28 mouse cellular contexts compared by ENCODE assay signal in genomic region chr2:33672701-33673472, GRCm38 (mm10). TPM values are rescaled to one million over a fixed set of nuclear protein-coding genes. Genes with fewer than 3 reads are reported as not detected.
A peak's percentile ranks its signal among the peaks of the same experiment; 100 is the strongest.
DNase-seq lines count a peak whose midpoint lies in the region; ATAC-seq lines count a peak whose summit lies in the region.
"Had no signal": no experiment of that assay in that cellular context is flagged by ENCODE, and none has a peak within 500 bp of the region (broad histone marks: within the 10 kb centered on the region; RNA-seq: fewer than 3 reads in every experiment).

No protein-coding gene starts in this region.

- H3K9me3 ChIP-seq in forebrain, embryonic 15.5 days, result no peaks in the 10 kb centered on the region
- H3K9me3 ChIP-seq: embryonic facial prominence, embryonic 10.5 days; embryonic facial prominence, embryonic 13.5 days; forebrain, embryonic 12.5 days; heart, embryonic 12.5 days; heart, embryonic 15.5 days; hindbrain, embryonic 10.5 days; hindbrain, embryonic 13.5 days; intestine, embryonic 15.5 days had no signal

- no peak overlapping the region for H3K4me2 ChIP-seq in forebrain, embryonic 15.5 days (replicated peaks)
- H3K4me2 ChIP-seq: embryonic facial prominence, embryonic 13.5 days; forebrain, embryonic 12.5 days; heart, embryonic 12.5 days; heart, embryonic 15.5 days; hindbrain, embryonic 13.5 days; intestine, embryonic 15.5 days had no signal

- ATAC-seq in forebrain, embryonic 15.5 days (replicated peaks), result no peak
- ATAC-seq: activated CD4-positive, CD25-positive, alpha-beta regulatory T cell, adult 4 months; forebrain, postnatal 0 days; hindbrain, embryonic 16.5 days; intestine, embryonic 15.5 days had no signal

- no peaks in the 10 kb centered on the region for H3K36me3 ChIP-seq in forebrain, embryonic 15.5 days
- H3K36me3 ChIP-seq: embryonic facial prominence, embryonic 10.5 days; embryonic facial prominence, embryonic 13.5 days; forebrain, embryonic 12.5 days; heart, embryonic 12.5 days; heart, embryonic 15.5 days; hindbrain, embryonic 10.5 days; hindbrain, embryonic 13.5 days; intestine, embryonic 15.5 days had no signal

- H3K27me3 ChIP-seq in forebrain, embryonic 15.5 days, result no peaks in the 10 kb centered on the region
- H3K27me3 ChIP-seq: embryonic facial prominence, embryonic 13.5 days; intestine, embryonic 15.5 days had no signal

- 79% methylated on average over 10 of the region's 10 CpGs for WGBS in forebrain, embryonic 15.5 days

- H3K9ac ChIP-seq in forebrain, embryonic 15.5 days (replicated peaks), result no peak overlapping the region
- H3K9ac ChIP-seq: embryonic facial prominence, embryonic 13.5 days; forebrain, embryonic 12.5 days; forebrain, postnatal 0 days; heart, embryonic 12.5 days; heart, embryonic 15.5 days; hindbrain, embryonic 13.5 days; intestine, embryonic 15.5 days had no signal

- H3K4me1 ChIP-seq in forebrain, embryonic 15.5 days, result no peaks in the 10 kb centered on the region
- H3K4me1 ChIP-seq: forebrain, embryonic 12.5 days; heart, embryonic 15.5 days; intestine, embryonic 15.5 days had no signal

- DNase-seq in adrenal gland, adult (ENCODE audit: inconsistent age in 2 of 2, low spot score in 1 of 2), result peak; percentile 37 to 80
- DNase-seq in adrenal gland, postnatal 4 days (ENCODE audit: low spot score in 2 of 2), result no peak
- peak; percentile 64 for DNase-seq in adrenal gland, adult 2 months
- DNase-seq in adrenal gland, postnatal 14 days, result peak; percentile 55
- DNase-seq in natural killer cell, adult 2 months (ENCODE audit: low spot score in 2 of 2), result no peak
- DNase-seq: cerebellum, adult 11-12 months; cerebellum, adult 8-10 months; cerebellum, postnatal 36 days; embryo, embryonic 11 days; forebrain, postnatal 0 days; gastrocnemius, postnatal 25 days; heart, postnatal 10 days; heart, postnatal 36 days; kidney, adult 18-20 months; kidney, adult 9 months had no signal

- no peak overlapping the region for H3K27ac ChIP-seq in forebrain, embryonic 15.5 days (replicated peaks)
- H3K27ac ChIP-seq: embryonic facial prominence, embryonic 10.5 days; embryonic facial prominence, embryonic 13.5 days; forebrain, embryonic 12.5 days; heart, embryonic 15.5 days; hindbrain, embryonic 10.5 days; hindbrain, embryonic 13.5 days; intestine, embryonic 15.5 days had no signal

- no peak overlapping the region for H3K4me3 ChIP-seq in forebrain, embryonic 15.5 days
- H3K4me3 ChIP-seq: embryonic facial prominence, embryonic 10.5 days; embryonic facial prominence, embryonic 13.5 days; erythroblast, embryonic 14.5 days; forebrain, embryonic 12.5 days; heart, embryonic 12.5 days; heart, embryonic 15.5 days; hindbrain, embryonic 10.5 days; hindbrain, embryonic 13.5 days; intestine, embryonic 15.5 days had no signal

RNA-seq across cellular contexts. Expression of gene Lmx1b, which starts 32.6 kb away (rescaled TPM):
- total RNA-seq in adrenal gland, postnatal 4 days (2021), result 1 to 10 TPM in 1 of 2 experiments, not detected in 1; 1.5 TPM
- not detected for total RNA-seq in adrenal gland, adult 2 months (2021)
- polyA plus RNA-seq in adrenal gland, adult 2 months (2012; rRNA removed), result 0.02 TPM in 1 of 2 replicates, not detected in the other
- total RNA-seq in adrenal gland, postnatal 14 days (2021), result not detected in 2 replicates
- polyA plus RNA-seq in forebrain, embryonic 15.5 days (2015; fragmentation: Nextera tagmentation; extraction: Ambion mirVana), result 0.06 and 0.13 TPM in 2 replicates
- total RNA-seq: granulocyte monocyte progenitor cell, adult 5-6 weeks; heart, postnatal 10 days had no signal
- polyA plus RNA-seq: activated CD4-positive, CD25-positive, alpha-beta regulatory T cell, adult 4 months; erythroblast, embryonic 14.5 days; heart, embryonic 15.5 days had no signal

Comparison
In these comparisons a context has a peak if more than half of its experiments do, and no peak if none do; other contexts are left out.
1. DNase-seq: peak in adrenal gland, adult (2 of 2), adrenal gland, adult 2 months (single experiment) and adrenal gland, postnatal 14 days (single experiment); none in adrenal gland, postnatal 4 days (0 of 2) and natural killer cell, adult 2 months (0 of 2).